Mouse (Mus musculus) CH12.LX (cell line): ENCODE measurements around the gene Coro7. TPM values are rescaled to one million over a fixed set of nuclear protein-coding genes. Genes with fewer than 3 reads are reported as not detected.

Experiments used
- DNase-seq: peaks from one replicate; pipeline ENCODE4 v3.0.0-alpha.2; 2013; ENCODE audit errors: extremely low read depth
- H3K27ac ChIP-seq: 2 replicates; pipeline ENCODE4 v1.5.1; 2012; ENCODE audit warnings: low read depth, mild to moderate bottlenecking, control low read depth, moderate library complexity; ENCODE audit not compliant: insufficient read depth
- H3K27me3 ChIP-seq: replicated peaks from 2 replicates; pipeline ENCODE3; 2012; ENCODE audit warnings: inconsistent platforms
- H3K36me3 ChIP-seq, 2 experiments: replicated peaks in 1 of 2; 2 replicates each; pipeline versions ENCODE3 to v1.6.1; 2012; ENCODE audit warnings: inconsistent platforms in 1 of 2, low read length in 1 of 2, mild to moderate bottlenecking in 1 of 2, mixed read lengths in 1 of 2, moderate library complexity in 1 of 2; ENCODE audit not compliant: control insufficient read depth in 1 of 2, insufficient read depth in 1 of 2
- H3K4me1 ChIP-seq, 2 experiments: 2 replicates each; pipeline ENCODE4 v1.6.1; 2012; ENCODE audit warnings: inconsistent platforms in 1 of 2, moderate library complexity in 1 of 2; ENCODE audit not compliant: insufficient read depth in 2 of 2, control insufficient read depth in 1 of 2
- H3K4me2 ChIP-seq: 2 replicates; pipeline ENCODE4 v1.6.1; 2012; ENCODE audit warnings: low read depth, mild to moderate bottlenecking, control low read depth; ENCODE audit not compliant: poor library complexity, insufficient read depth, severe bottlenecking
- H3K4me3 ChIP-seq, 3 experiments: fragments of 150-350 bp in 1 of 3; sonication (generic) in 1 of 3; replicated peaks in 1 of 3; 2 replicates each; pipeline versions ENCODE3 to v1.5.1; 2011 to 2012; ENCODE audit warnings: low read depth in 2 of 3, low read length in 2 of 3, mild to moderate bottlenecking in 2 of 3, moderate library complexity in 2 of 3, control low read depth in 1 of 3, improper control_type of control experiment in 1 of 3, inconsistent platforms in 1 of 3, mixed read lengths in 1 of 3; ENCODE audit not compliant: poor library complexity in 1 of 3
- H3K79me2 ChIP-seq: replicated peaks from 2 replicates; pipeline ENCODE4 v1.6.1; 2012; ENCODE audit warnings: mild to moderate bottlenecking, moderate library complexity; ENCODE audit not compliant: control insufficient read depth, poor library complexity, insufficient read depth, severe bottlenecking; ENCODE audit errors: extremely low read depth
- H3K9ac ChIP-seq: 2 replicates; pipeline ENCODE4 v1.6.1; 2012; ENCODE audit warnings: low read depth, mild to moderate bottlenecking, control low read depth, moderate library complexity; ENCODE audit not compliant: insufficient read depth
- H3K9me3 ChIP-seq: replicated peaks from 2 replicates; pipeline ENCODE3; 2012; ENCODE audit warnings: low read length, inconsistent platforms, mixed read lengths
- CHD1 ChIP-seq: IDR thresholded peaks from 2 replicates; pipeline ENCODE4 v1.6.1; 2012; ENCODE audit warnings: low read depth, low read length, improper control_type of control experiment, inconsistent platforms
- CTCF ChIP-seq, 2 experiments: IDR thresholded peaks in 1 of 2; conservative IDR thresholded peaks in 1 of 2; 2 replicates each; pipeline ENCODE4 v1.5.1; 2011 to 2012; ENCODE audit warnings: low read depth in 2 of 2, low read length in 2 of 2, improper control_type of control experiment in 1 of 2, inconsistent platforms in 1 of 2, mild to moderate bottlenecking in 1 of 2, moderate library complexity in 1 of 2
- E2F4 ChIP-seq: IDR thresholded peaks from 2 replicates; pipeline ENCODE4 v1.6.1; 2011; ENCODE audit warnings: low read depth, low read length, improper control_type of control experiment; ENCODE audit not compliant: insufficient replicate concordance
- EP300 ChIP-seq: IDR thresholded peaks from 2 replicates; pipeline ENCODE4 v1.6.1; 2011; ENCODE audit warnings: low read length, improper control_type of control experiment
- HCFC1 ChIP-seq: IDR thresholded peaks from 2 replicates; pipeline ENCODE4 v1.6.1; 2012; ENCODE audit warnings: low read depth, mild to moderate bottlenecking, inconsistent platforms, low read length, improper control_type of control experiment
- JUND ChIP-seq: conservative IDR thresholded peaks from 2 replicates; pipeline ENCODE4 v1.6.1; 2011; ENCODE audit warnings: low read depth, low read length, improper control_type of control experiment
- MAFK ChIP-seq: IDR thresholded peaks from 2 replicates; pipeline ENCODE4 v1.6.1; 2011; ENCODE audit warnings: low read length, improper control_type of control experiment; ENCODE audit not compliant: insufficient replicate concordance
- MAX ChIP-seq: IDR thresholded peaks from 2 replicates; pipeline ENCODE4 v1.6.1; 2011; ENCODE audit warnings: low read length, improper control_type of control experiment
- MAZ ChIP-seq: IDR thresholded peaks from 2 replicates; pipeline ENCODE4 v1.6.1; 2012; ENCODE audit warnings: low read depth, mild to moderate bottlenecking, inconsistent platforms, low read length, improper control_type of control experiment, moderate library complexity
- MXI1 ChIP-seq: IDR thresholded peaks from 2 replicates; pipeline ENCODE4 v1.6.1; 2011; ENCODE audit warnings: mild to moderate bottlenecking, low read depth, low read length, improper control_type of control experiment
- MYC ChIP-seq: IDR thresholded peaks from 2 replicates; pipeline ENCODE4 v1.6.1; 2011; ENCODE audit warnings: low read depth, mild to moderate bottlenecking, improper control_type of control experiment, low read length
- NELFE ChIP-seq: IDR thresholded peaks from 2 replicates; pipeline ENCODE4 v1.6.1; 2011; ENCODE audit warnings: low read depth, low read length, improper control_type of control experiment
- PAX5 ChIP-seq: IDR thresholded peaks from 2 replicates; pipeline ENCODE4 v1.6.1; 2012; ENCODE audit warnings: low read length, inconsistent platforms, mixed read lengths
- POLR2A ChIP-seq: IDR thresholded peaks from 2 replicates; pipeline ENCODE4 v1.6.1; 2011; ENCODE audit warnings: low read depth, mild to moderate bottlenecking, improper control_type of control experiment, low read length
- RAD21 ChIP-seq: IDR thresholded peaks from 2 replicates; pipeline ENCODE4 v1.6.1; 2011; ENCODE audit warnings: low read depth, mild to moderate bottlenecking, low read length, improper control_type of control experiment, moderate library complexity
- RCOR1 ChIP-seq: conservative IDR thresholded peaks from 2 replicates; pipeline ENCODE4 v1.6.1; 2012; ENCODE audit warnings: low read depth, mild to moderate bottlenecking, inconsistent platforms, low read length, improper control_type of control experiment
- TBP ChIP-seq: conservative IDR thresholded peaks from 2 replicates; pipeline ENCODE4 v1.6.1; 2011; ENCODE audit warnings: low read depth, low read length, improper control_type of control experiment
- TCF12 ChIP-seq: IDR thresholded peaks from 2 replicates; pipeline ENCODE4 v1.6.1; 2014; ENCODE audit warnings: low read depth, mild to moderate bottlenecking, inconsistent platforms, low read length, improper control_type of control experiment
- UBTF ChIP-seq: IDR thresholded peaks from 2 replicates; pipeline ENCODE4 v1.6.1; 2012; ENCODE audit warnings: low read depth, mild to moderate bottlenecking, inconsistent platforms, low read length, improper control_type of control experiment, moderate library complexity
- USF1 ChIP-seq: IDR thresholded peaks from 2 replicates; pipeline ENCODE4 v1.6.1; 2014; ENCODE audit warnings: low read depth, mild to moderate bottlenecking, inconsistent platforms, low read length, improper control_type of control experiment
- USF2 ChIP-seq: conservative IDR thresholded peaks from 2 replicates; pipeline ENCODE4 v1.6.1; 2011; ENCODE audit warnings: low read depth, low read length, improper control_type of control experiment
- ZKSCAN1 ChIP-seq: IDR thresholded peaks from 2 replicates; pipeline ENCODE4 v1.6.1; 2012; ENCODE audit warnings: low read depth, inconsistent platforms, low read length, improper control_type of control experiment, borderline replicate concordance
- ZMIZ1 ChIP-seq: IDR thresholded peaks from 2 replicates; pipeline ENCODE4 v1.6.1; 2012; ENCODE audit warnings: low read depth, mild to moderate bottlenecking, inconsistent platforms, low read length, improper control_type of control experiment
- ZNF384 ChIP-seq: IDR thresholded peaks from 2 replicates; pipeline ENCODE4 v1.6.1; 2012; ENCODE audit warnings: low read depth, low read length, improper control_type of control experiment, inconsistent platforms
- dilution Hi-C: fragments of 300-500 bp; cut with MboI; formaldehyde crosslinking; loops from 2 replicates; pipeline ENCODE4 v1.14.3; 2020; ENCODE audit warnings: low sequenced_read_pairs; ENCODE audit not compliant: extremely low pct_unique_long_range_greater_than_20kb, extremely low pct_ligation_motif_present
- in situ Hi-C: fragments of 300-500 bp; cut with MboI; formaldehyde crosslinking; loops from 3 replicates; pipeline ENCODE4 v1.14.3; 2019; ENCODE audit warnings: low sequenced_read_pairs, low pct_ligation_motif_present, low pct_unique_long_range_greater_than_20kb, mixed read lengths
- polyA plus RNA-seq: library from polyadenylated mRNA; unstranded; fragments of >175 nt; gene quantifications from 2 replicates; pipeline ENCODE4 v1.2.1, GENCODE M21; 2012; ENCODE audit warnings: low read depth; ENCODE audit not compliant: insufficient read length
- total RNA-seq, 2 experiments: library from RNA; depleted of rRNA; stranded (reverse); fragments of 300-350 nt in 1 of 2; fragments of >200 nt in 1 of 2; gene quantifications; 2 replicates each; pipeline ENCODE4 v1.2.3; 2012 to 2014

The Coro7 gene
- total and polyA plus RNA-seq, 3 experiments: 5.7 to 40.2 (median 20.0) TPM

GRCm38 (mm10) chr16:4597296-4597695 is 82.3 kb downstream of the Coro7 start:
- Histone ChIP-seq H3K27ac (no peak overlapping the region), H3K36me3 (no peaks in the 10 kb centered on the region), H3K4me2 (no peak overlapping the region), H3K79me2 (no peaks in the 10 kb centered on the region), H3K9me3 (no peaks in the 10 kb centered on the region), H3K4me1 (peaks cover 17 to 35% of the 10 kb centered on the region in 2 experiments), H3K27me3 (peaks cover 30% of the 10 kb centered on the region), H3K4me3 (no peak overlapping the region), H3K9ac (no peak overlapping the region)
- in situ Hi-C loops (no loop called here), dilution Hi-C loops (no loop called here)
- no peak for DNase-seq
- TF ChIP-seq TBP: no peak
- TF ChIP-seq EP300: no peak
- TF ChIP-seq CHD1: no peak
- no peak for TF ChIP-seq POLR2A
- TF ChIP-seq ZKSCAN1: no peak
- TF ChIP-seq RCOR1: no peak
- no peak for TF ChIP-seq USF2
- no peak for TF ChIP-seq MAZ
- TF ChIP-seq MYC: no peak
- no peak for TF ChIP-seq ZMIZ1
- no peak for TF ChIP-seq PAX5
- TF ChIP-seq RAD21: no peak

DNA sequence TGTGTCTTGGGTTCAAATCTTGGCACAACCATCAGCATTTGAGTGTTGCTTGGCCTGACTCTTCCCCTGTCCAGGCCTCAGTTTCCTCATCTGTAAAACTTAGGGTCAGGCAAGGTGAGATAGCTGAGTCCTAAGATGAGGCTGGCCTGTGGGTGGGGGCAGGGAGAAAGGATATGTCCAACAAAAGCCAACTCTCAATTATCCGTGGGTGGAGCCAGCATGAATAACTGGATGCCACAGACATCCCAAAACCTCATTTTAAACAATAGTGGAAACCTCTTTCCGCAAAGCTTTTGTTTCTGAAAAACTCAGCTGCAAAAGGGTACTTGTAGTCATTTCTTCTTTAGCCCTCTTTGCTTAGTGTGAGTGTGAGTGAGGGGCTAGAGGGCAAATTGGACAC is 82.7 kb downstream of the Coro7 start:
- H3K27ac ChIP-seq: no peak overlapping the region

More for the DNA sequence above, 82.7 kb downstream of the Coro7 start:
- Histone ChIP-seq H3K9me3 (no peaks in the 10 kb centered on the region), H3K27me3 (peaks cover 30% of the 10 kb centered on the region), H3K4me2 (no peak overlapping the region), H3K9ac (no peak overlapping the region), H3K4me1 (peaks cover 17 to 35% of the 10 kb centered on the region in 2 experiments), H3K36me3 (no peaks in the 10 kb centered on the region)
- in situ Hi-C loops: no loop called here
- DNase-seq: no peak
- TF ChIP-seq NELFE: no peak
- no peak for TF ChIP-seq HCFC1
- TF ChIP-seq TBP: no peak
- no peak for TF ChIP-seq ZNF384
- no peak for TF ChIP-seq MAX
- TF ChIP-seq CTCF (conservative IDR thresholded peaks at IDR 0.05 in 1 of 2, IDR thresholded peaks at IDR 0.05 in 1 of 2; ENCODE audit: low read depth in 2 of 2, low read length in 2 of 2): no peak
- no peak for TF ChIP-seq ZKSCAN1
- TF ChIP-seq JUND: no peak
- TF ChIP-seq USF1: no peak
- TF ChIP-seq UBTF: no peak
- no peak for TF ChIP-seq RAD21
- TF ChIP-seq E2F4: no peak
- no peak for TF ChIP-seq MAFK
- TF ChIP-seq ZMIZ1: no peak
- no peak for TF ChIP-seq MYC
- no peak for TF ChIP-seq POLR2A
- TF ChIP-seq MXI1: no peak
- TF ChIP-seq TCF12: no peak
- TF ChIP-seq, all 38 proteins: peak for 0
- Histone ChIP-seq H3K4me3 (no peak overlapping the region), H3K79me2 (no peaks in the 10 kb centered on the region)
- dilution Hi-C loops: no loop called here
